Mouse (Mus musculus): ENCODE measurements around the gene Nav3. TPM values are rescaled to one million over a fixed set of nuclear protein-coding genes. Genes with fewer than 3 reads are reported as not detected.

Gene Nav3
- polyA plus RNA-seq, 1 experiment from 2014 or later = 3.3 TPM

GRCm38 (mm10) chr10:110330030-110330429, 126.0 kb downstream of the Nav3 start:
- ATAC-seq (ENCODE audit: insufficient number of reproducible peaks, insufficient read depth, low FRiP score, low read depth) = no peak

GRCm38 (mm10) chr10:110329629-110330028, 126.4 kb downstream of the Nav3 start:
- Histone ChIP-seq H3K9ac (replicated peaks; ENCODE audit: low read depth, low read length) (no peak overlapping the region), H3K9me3 (ENCODE audit: control insufficient read depth, low read depth, low read length) (no peaks in the 10 kb centered on the region), H3K4me3 (ENCODE audit: low read depth, low read length) (no peak overlapping the region), H3K4me1 (ENCODE audit: control insufficient read depth, insufficient read depth, low read length) (0 out of 2 replicates have a peak, but pooled peaks cover 2% of the 10 kb centered on the region), H3K27me3 (ENCODE audit: control insufficient read depth, insufficient read depth, low read length) (no peaks in the 10 kb centered on the region), H3K36me3 (ENCODE audit: control insufficient read depth, insufficient read depth, low read length) (no peaks in the 10 kb centered on the region), H3K4me2 (replicated peaks; ENCODE audit: low read depth, low read length) (no peak overlapping the region), H3K27ac (ENCODE audit: low read length) (no peak overlapping the region)
- WGBS = 39% methylated on average over 5 of the region's 5 CpGs
- no peak for ATAC-seq (ENCODE audit: insufficient number of reproducible peaks, insufficient read depth, low FRiP score, low read depth)

More at GRCm38 (mm10) chr10:110330030-110330429, 126.0 kb downstream of the Nav3 start:
- Histone ChIP-seq H3K4me1 (ENCODE audit: control insufficient read depth, insufficient read depth, low read length) (0 out of 2 replicates have a peak, but pooled peaks cover 2% of the 10 kb centered on the region), H3K9ac (replicated peaks; ENCODE audit: low read depth, low read length) (no peak overlapping the region), H3K27me3 (ENCODE audit: control insufficient read depth, insufficient read depth, low read length) (no peaks in the 10 kb centered on the region), H3K9me3 (ENCODE audit: control insufficient read depth, low read depth, low read length) (no peaks in the 10 kb centered on the region), H3K4me3 (ENCODE audit: low read depth, low read length) (no peak overlapping the region), H3K4me2 (replicated peaks; ENCODE audit: low read depth, low read length) (no peak overlapping the region), H3K36me3 (ENCODE audit: control insufficient read depth, insufficient read depth, low read length) (no peaks in the 10 kb centered on the region), H3K27ac (ENCODE audit: low read length) (no peak overlapping the region)
- 44% methylated on average over 5 of the region's 5 CpGs for WGBS

GRCm38 (mm10) chr10:110322082-110322632, 133.8 kb downstream of the Nav3 start:
- Histone ChIP-seq H3K4me2 (replicated peaks; ENCODE audit: low read depth, low read length) (no peak overlapping the region), H3K9me3 (ENCODE audit: control insufficient read depth, low read depth, low read length) (no peaks in the 10 kb centered on the region), H3K4me1 (ENCODE audit: control insufficient read depth, insufficient read depth, low read length) (no peaks in the 10 kb centered on the region), H3K36me3 (ENCODE audit: control insufficient read depth, insufficient read depth, low read length) (no peaks in the 10 kb centered on the region), H3K27ac (ENCODE audit: low read length) (no peak overlapping the region), H3K27me3 (ENCODE audit: control insufficient read depth, insufficient read depth, low read length) (no peaks in the 10 kb centered on the region), H3K4me3 (ENCODE audit: low read depth, low read length) (no peak overlapping the region), H3K9ac (replicated peaks; ENCODE audit: low read depth, low read length) (no peak overlapping the region)
- no peak for ATAC-seq (ENCODE audit: insufficient number of reproducible peaks, insufficient read depth, low FRiP score, low read depth)
- WGBS = 78% methylated on average over 6 of the region's 6 CpGs

- no peak for ATAC-seq (ENCODE audit: insufficient number of reproducible peaks, insufficient read depth, low FRiP score, low read depth)
- Histone ChIP-seq H3K27me3 (ENCODE audit: control insufficient read depth, insufficient read depth, low read length) (no peaks in the 10 kb centered on the region), H3K9ac (replicated peaks; ENCODE audit: low read depth, low read length) (no peak overlapping the region), H3K4me1 (ENCODE audit: control insufficient read depth, insufficient read depth, low read length) (no peaks in the 10 kb centered on the region), H3K4me3 (ENCODE audit: low read depth, low read length) (no peak overlapping the region), H3K4me2 (replicated peaks; ENCODE audit: low read depth, low read length) (no peak overlapping the region), H3K36me3 (ENCODE audit: control insufficient read depth, insufficient read depth, low read length) (no peaks in the 10 kb centered on the region), H3K27ac (ENCODE audit: low read length) (no peak overlapping the region), H3K9me3 (ENCODE audit: control insufficient read depth, low read depth, low read length) (no peaks in the 10 kb centered on the region)
- 62% methylated on average over 5 of the region's 5 CpGs for WGBS
These were observed 138.7 kb downstream of the Nav3 start for GRCm38 (mm10) chr10:110317275-110317674.

GRCm38 (mm10) chr10:110314525-110314924, 141.5 kb downstream of the Nav3 start:
- no peaks in the 10 kb centered on the region for H3K9me3 ChIP-seq (ENCODE audit: control insufficient read depth, low read depth, low read length)
- H3K27ac ChIP-seq (ENCODE audit: low read length) = no peak overlapping the region
- H3K4me1 ChIP-seq (ENCODE audit: control insufficient read depth, insufficient read depth, low read length) = no peaks in the 10 kb centered on the region
- H3K4me2 ChIP-seq (replicated peaks; ENCODE audit: low read depth, low read length) = no peak overlapping the region
- no peak for ATAC-seq (ENCODE audit: insufficient number of reproducible peaks, insufficient read depth, low FRiP score, low read depth)
- H3K36me3 ChIP-seq (ENCODE audit: control insufficient read depth, insufficient read depth, low read length) = no peaks in the 10 kb centered on the region
- H3K27me3 ChIP-seq (ENCODE audit: control insufficient read depth, insufficient read depth, low read length) = no peaks in the 10 kb centered on the region
- H3K4me3 ChIP-seq (ENCODE audit: low read depth, low read length) = no peak overlapping the region
- no peak overlapping the region for H3K9ac ChIP-seq (replicated peaks; ENCODE audit: low read depth, low read length)
- WGBS = 75% methylated on average over 5 of the region's 5 CpGs

- H3K9ac ChIP-seq (replicated peaks; ENCODE audit: low read depth, low read length) = no peak overlapping the region
- H3K4me2 ChIP-seq (replicated peaks; ENCODE audit: low read depth, low read length) = no peak overlapping the region
- H3K4me3 ChIP-seq (ENCODE audit: low read depth, low read length) = no peak overlapping the region
- H3K4me1 ChIP-seq (ENCODE audit: control insufficient read depth, insufficient read depth, low read length) = no peaks in the 10 kb centered on the region
- no peaks in the 10 kb centered on the region for H3K36me3 ChIP-seq (ENCODE audit: control insufficient read depth, insufficient read depth, low read length)
- H3K27ac ChIP-seq (ENCODE audit: low read length) = no peak overlapping the region
- WGBS = 92% methylated on average over 7 of the region's 7 CpGs
- ATAC-seq (ENCODE audit: insufficient number of reproducible peaks, insufficient read depth, low FRiP score, low read depth) = no peak
- no peaks in the 10 kb centered on the region for H3K27me3 ChIP-seq (ENCODE audit: control insufficient read depth, insufficient read depth, low read length)
- H3K9me3 ChIP-seq (ENCODE audit: control insufficient read depth, low read depth, low read length) = no peaks in the 10 kb centered on the region
These were observed 142.0 kb downstream of the Nav3 start for GRCm38 (mm10) chr10:110313959-110314358.

- ATAC-seq (ENCODE audit: insufficient number of reproducible peaks, insufficient read depth, low FRiP score, low read depth) = no peak
- H3K4me2 ChIP-seq (replicated peaks; ENCODE audit: low read depth, low read length) = no peak overlapping the region
- WGBS = 57% methylated on average over 4 of the region's 4 CpGs
- no peak overlapping the region for H3K9ac ChIP-seq (replicated peaks; ENCODE audit: low read depth, low read length)
- H3K27ac ChIP-seq (ENCODE audit: low read length) = no peak overlapping the region
- no peaks in the 10 kb centered on the region for H3K27me3 ChIP-seq (ENCODE audit: control insufficient read depth, insufficient read depth, low read length)
- H3K4me1 ChIP-seq (ENCODE audit: control insufficient read depth, insufficient read depth, low read length) = no peaks in the 10 kb centered on the region
- H3K36me3 ChIP-seq (ENCODE audit: control insufficient read depth, insufficient read depth, low read length) = no peaks in the 10 kb centered on the region
- H3K9me3 ChIP-seq (ENCODE audit: control insufficient read depth, low read depth, low read length) = no peaks in the 10 kb centered on the region
- no peak overlapping the region for H3K4me3 ChIP-seq (ENCODE audit: low read depth, low read length)
These were observed 146.5 kb downstream of the Nav3 start for GRCm38 (mm10) chr10:110309511-110309910.

- Histone ChIP-seq H3K4me1 (ENCODE audit: control insufficient read depth, insufficient read depth, low read length) (no peaks in the 10 kb centered on the region), H3K36me3 (ENCODE audit: control insufficient read depth, insufficient read depth, low read length) (no peaks in the 10 kb centered on the region), H3K4me3 (ENCODE audit: low read depth, low read length) (no peak overlapping the region), H3K27ac (ENCODE audit: low read length) (no peak overlapping the region), H3K9me3 (ENCODE audit: control insufficient read depth, low read depth, low read length) (no peaks in the 10 kb centered on the region), H3K9ac (replicated peaks; ENCODE audit: low read depth, low read length) (no peak overlapping the region), H3K27me3 (ENCODE audit: control insufficient read depth, insufficient read depth, low read length) (no peaks in the 10 kb centered on the region), H3K4me2 (replicated peaks; ENCODE audit: low read depth, low read length) (no peak overlapping the region)
- ATAC-seq (ENCODE audit: insufficient number of reproducible peaks, insufficient read depth, low FRiP score, low read depth) = no peak
- 78% methylated on average over 5 of the region's 5 CpGs for WGBS
These were observed 150.4 kb downstream of the Nav3 start for GRCm38 (mm10) chr10:110305609-110306008.

- no peaks in the 10 kb centered on the region for H3K4me1 ChIP-seq (ENCODE audit: control insufficient read depth, insufficient read depth, low read length)
- H3K4me2 ChIP-seq (replicated peaks; ENCODE audit: low read depth, low read length) = no peak overlapping the region
- no peak overlapping the region for H3K9ac ChIP-seq (replicated peaks; ENCODE audit: low read depth, low read length)
- no peak overlapping the region for H3K4me3 ChIP-seq (ENCODE audit: low read depth, low read length)
- no peak overlapping the region for H3K27ac ChIP-seq (ENCODE audit: low read length)
- WGBS = 87% methylated on average over 10 of the region's 10 CpGs
- H3K9me3 ChIP-seq (ENCODE audit: control insufficient read depth, low read depth, low read length) = no peaks in the 10 kb centered on the region
- no peak for ATAC-seq (ENCODE audit: insufficient number of reproducible peaks, insufficient read depth, low FRiP score, low read depth)
- no peaks in the 10 kb centered on the region for H3K27me3 ChIP-seq (ENCODE audit: control insufficient read depth, insufficient read depth, low read length)
- H3K36me3 ChIP-seq (ENCODE audit: control insufficient read depth, insufficient read depth, low read length) = no peaks in the 10 kb centered on the region
These were observed 165.9 kb downstream of the Nav3 start for GRCm38 (mm10) chr10:110290016-110290623.
